Mouse (Mus musculus): ENCODE measurements around the gene Vps18. TPM values are rescaled to one million over a fixed set of nuclear protein-coding genes. Genes with fewer than 3 reads are reported as not detected.

Vps18 gene
- total and polyA plus RNA-seq, 3 experiments, result 10.2 to 12.2 (median 12.2) TPM

GRCm38 (mm10) chr2:119324576-119325318 lies 36.2 kb downstream of the Vps18 start:
- H3K27ac ChIP-seq, result peak overlapping the region; percentile 94

GRCm38 (mm10) chr2:119325568-119326143 lies 37.1 kb downstream of the Vps18 start, which contains the start of gene Dll4:
TSS of gene Dll4 (plus strand) at chr2:119325784.
- Histone ChIP-seq H3K36me3 (ENCODE audit: control insufficient read depth, insufficient read depth, low read length) (no peaks in the 10 kb centered on the region; the same call in 1 of the 2 replicates), H3K4me3 (peak within 1 kb of the TSS; percentile 81), H3K27ac (peak within 1 kb of the TSS; percentile 94), H3K9ac (ENCODE audit: low read depth, low read length) (peak within 1 kb of the TSS; percentile 77), H3K79me2 (replicated peaks; ENCODE audit: control insufficient read depth, insufficient read depth, low read length) (peaks cover 2% of the 10 kb centered on the region; the same call in 1 of the 2 replicates), H3K4me1 (ENCODE audit: control insufficient read depth, insufficient read depth, low read length) (peaks cover 8% of the 10 kb centered on the region), H3K27me3 (ENCODE audit: control insufficient read depth, insufficient read depth, low read length) (peaks cover 6% of the 10 kb centered on the region; the same call in 1 of the 2 replicates)
- under 1% methylated on average over 33 of the region's 33 CpGs for WGBS
- intact Hi-C loops (cut with DNase I), result loop anchor here (2.0 kb wide), 1 partner anchor 13 kb away; no protein-coding TSS in a partner anchor
- TF ChIP-seq POLR2A (IDR thresholded peaks at IDR 0.05; ENCODE audit: insufficient read depth, low read depth, low read length), result peak; percentile 99
- peak; percentile 71 for TF ChIP-seq CTCF (IDR thresholded peaks at IDR 0.05)
- peak; percentile 61; the same call in 1 of the 2 replicates for TF ChIP-seq EP300 (IDR thresholded peaks at IDR 0.05; ENCODE audit: insufficient read depth, low read depth, low read length)
- DNase-seq, result peak; percentile 84

More at GRCm38 (mm10) chr2:119324576-119325318, 36.2 kb downstream of the Vps18 start:
- WGBS, result 5% methylated on average over 32 of the region's 32 CpGs
- H3K4me1 ChIP-seq (ENCODE audit: control insufficient read depth, insufficient read depth, low read length), result peaks cover 8% of the 10 kb centered on the region; the same call in 1 of the 2 replicates
- DNase-seq, result peak; percentile 27 to 40
- intact Hi-C loops (cut with DNase I), result no loop called here
- peaks cover 6% of the 10 kb centered on the region; the same call in 1 of the 2 replicates for H3K27me3 ChIP-seq (ENCODE audit: control insufficient read depth, insufficient read depth, low read length)
- H3K36me3 ChIP-seq (ENCODE audit: control insufficient read depth, insufficient read depth, low read length), result no peaks in the 10 kb centered on the region; the same call in 1 of the 2 replicates
- peak overlapping the region; percentile 81 for H3K4me3 ChIP-seq
- H3K79me2 ChIP-seq (replicated peaks; ENCODE audit: control insufficient read depth, insufficient read depth, low read length), result no peaks in the 10 kb centered on the region; the same call in 1 of the 2 replicates
- TF ChIP-seq POLR2A (IDR thresholded peaks at IDR 0.05; ENCODE audit: insufficient read depth, low read depth, low read length) (no peak), EP300 (IDR thresholded peaks at IDR 0.05; ENCODE audit: insufficient read depth, low read depth, low read length) (no peak), CTCF (IDR thresholded peaks at IDR 0.05) (no peak)
- H3K9ac ChIP-seq (ENCODE audit: low read depth, low read length), result peak overlapping the region; percentile 66

GRCm38 (mm10) chr2:119326161-119327101 lies 37.9 kb downstream of the Vps18 start:
- under 1% methylated on average over 57 of the region's 61 CpGs for WGBS
- intact Hi-C loops (cut with DNase I), result loop anchor here (1.0 to 2.0 kb wide), 3 partner anchors 10 to 26 kb away; no protein-coding TSS in a partner anchor
- H3K27ac ChIP-seq, result peak overlapping the region; percentile 94
- peak overlapping the region; percentile 77 for H3K9ac ChIP-seq (ENCODE audit: low read depth, low read length)
- DNase-seq, result peak in 1 of 2 experiments; percentile 43
- H3K27me3 ChIP-seq (ENCODE audit: control insufficient read depth, insufficient read depth, low read length), result peaks cover 6% of the 10 kb centered on the region; the same call in 1 of the 2 replicates
- H3K36me3 ChIP-seq (ENCODE audit: control insufficient read depth, insufficient read depth, low read length), result peaks cover 4% of the 10 kb centered on the region; the same call in 1 of the 2 replicates
- peak overlapping the region; percentile 81 for H3K4me3 ChIP-seq
- H3K79me2 ChIP-seq (replicated peaks; ENCODE audit: control insufficient read depth, insufficient read depth, low read length), result peaks cover 2% of the 10 kb centered on the region; the same call in 1 of the 2 replicates
- TF ChIP-seq POLR2A (IDR thresholded peaks at IDR 0.05; ENCODE audit: insufficient read depth, low read depth, low read length) (0 out of 2 replicates have a peak, but pooled peaks have one; percentile 12), EP300 (IDR thresholded peaks at IDR 0.05; ENCODE audit: insufficient read depth, low read depth, low read length) (no peak)
- H3K4me1 ChIP-seq (ENCODE audit: control insufficient read depth, insufficient read depth, low read length), result peaks cover 7% of the 10 kb centered on the region

- Histone ChIP-seq H3K27ac (peak overlapping the region; percentile 94), H3K9ac (ENCODE audit: low read depth, low read length) (peak overlapping the region; percentile 77), H3K4me1 (ENCODE audit: control insufficient read depth, insufficient read depth, low read length) (peaks cover 7% of the 10 kb centered on the region), H3K79me2 (replicated peaks; ENCODE audit: control insufficient read depth, insufficient read depth, low read length) (peaks cover 2% of the 10 kb centered on the region; the same call in 1 of the 2 replicates), H3K36me3 (ENCODE audit: control insufficient read depth, insufficient read depth, low read length) (peaks cover 4% of the 10 kb centered on the region; the same call in 1 of the 2 replicates), H3K27me3 (ENCODE audit: control insufficient read depth, insufficient read depth, low read length) (peaks cover 6% of the 10 kb centered on the region; the same call in 1 of the 2 replicates), H3K4me3 (peak overlapping the region; percentile 81)
- TF ChIP-seq EP300 (IDR thresholded peaks at IDR 0.05; ENCODE audit: insufficient read depth, low read depth, low read length) (peak; percentile 87; the same call in 1 of the 2 replicates), CTCF (IDR thresholded peaks at IDR 0.05) (peak; percentile 63), POLR2A (IDR thresholded peaks at IDR 0.05; ENCODE audit: insufficient read depth, low read depth, low read length) (peak; percentile 52)
- WGBS, result under 1% methylated on average over 30 of the region's 30 CpGs
- DNase-seq, result peak; percentile 77 to 87
- intact Hi-C loops (cut with DNase I), result loop anchor here (1.0 to 2.0 kb wide), 3 partner anchors 9 to 27 kb away; no protein-coding TSS in a partner anchor
Observed at GRCm38 (mm10) chr2:119327102-119327480, 38.6 kb downstream of the Vps18 start.

Measured in heart, adult 2 months (tissue).